Mouse (Mus musculus): ENCODE results near the gene Bhlhb9.
"Not testable (repeated sequence)": the region's sequence is repeated elsewhere in the genome, so short reads cannot be mapped to it uniquely, and the experiment has no call there.

Gene Bhlhb9

GRCm38 (mm10) chrX:135797212-135797644, at the start of gene Bhlhb9:
TSS of gene Bhlhb9 (plus strand) at chrX:135797594.
- DNase-seq (ENCODE audit: extremely low spot score, low read depth, low spot score), result peak; percentile 14

- peak; percentile 53 for DNase-seq (ENCODE audit: extremely low spot score, low read depth, low spot score)
These were observed 44.6 kb upstream of the Bhlhb9 start for GRCm38 (mm10) chrX:135752832-135753231.

GRCm38 (mm10) chrX:135761707-135762106, 35.7 kb upstream of the Bhlhb9 start:
- DNase-seq (ENCODE audit: extremely low spot score, low read depth, low spot score), result no peak

- DNase-seq (ENCODE audit: extremely low spot score, low read depth, low spot score), result no peak
These were observed 29.3 kb upstream of the Bhlhb9 start for GRCm38 (mm10) chrX:135768043-135768548.

- DNase-seq (ENCODE audit: extremely low spot score, low read depth, low spot score), result no peak
These were observed 28.8 kb upstream of the Bhlhb9 start for GRCm38 (mm10) chrX:135768565-135768964.

GRCm38 (mm10) chrX:135791536-135791935, 5.9 kb upstream of the Bhlhb9 start:
- DNase-seq (ENCODE audit: extremely low spot score, low read depth, low spot score), result no peak

- no peak for DNase-seq (ENCODE audit: extremely low spot score, low read depth, low spot score)
These were observed 5.1 kb upstream of the Bhlhb9 start for GRCm38 (mm10) chrX:135792326-135792725.

GRCm38 (mm10) chrX:135795591-135796304, 1.6 kb upstream of the Bhlhb9 start:
- DNase-seq (ENCODE audit: extremely low spot score, low read depth, low spot score), result peak; percentile 12

- not testable (repeated sequence) for DNase-seq (ENCODE audit: extremely low spot score, low read depth, low spot score)
These were observed 836 bp upstream of the Bhlhb9 start for GRCm38 (mm10) chrX:135796305-135797211.

GRCm38 (mm10) chrX:135804149-135804548, 6.8 kb downstream of the Bhlhb9 start:
- DNase-seq (ENCODE audit: extremely low spot score, low read depth, low spot score), result no peak

GRCm38 (mm10) chrX:135805780-135806179, 8.4 kb downstream of the Bhlhb9 start:
- DNase-seq (ENCODE audit: extremely low spot score, low read depth, low spot score), result peak; percentile 33

GRCm38 (mm10) chrX:135835896-135836295, 38.5 kb downstream of the Bhlhb9 start:
- not testable (repeated sequence) for DNase-seq (ENCODE audit: extremely low spot score, low read depth, low spot score)

GRCm38 (mm10) chrX:135837896-135838295, 40.5 kb downstream of the Bhlhb9 start:
- no peak for DNase-seq (ENCODE audit: extremely low spot score, low read depth, low spot score)

- not testable (repeated sequence) for DNase-seq (ENCODE audit: extremely low spot score, low read depth, low spot score)
These were observed 41.3 kb downstream of the Bhlhb9 start, which contains the start of gene Gprasp2 for GRCm38 (mm10) chrX:135838521-135839360. TSS of gene Gprasp2 (plus strand) at chrX:135839034.

- DNase-seq (ENCODE audit: extremely low spot score, low read depth, low spot score), result not testable (repeated sequence)
These were observed 42.3 kb downstream of the Bhlhb9 start for GRCm38 (mm10) chrX:135839397-135840391.

GRCm38 (mm10) chrX:135866806-135867205, 69.4 kb downstream of the Bhlhb9 start:
- not testable (repeated sequence) for DNase-seq (ENCODE audit: extremely low spot score, low read depth, low spot score)

- no peak for DNase-seq (ENCODE audit: extremely low spot score, low read depth, low spot score)
These were observed 79.3 kb downstream of the Bhlhb9 start for GRCm38 (mm10) chrX:135876679-135877078.

GRCm38 (mm10) chrX:135879626-135880025, 82.2 kb downstream of the Bhlhb9 start:
- no peak for DNase-seq (ENCODE audit: extremely low spot score, low read depth, low spot score)
